Mouse (Mus musculus): ENCODE results near the gene Hsdl2.

DNA sequence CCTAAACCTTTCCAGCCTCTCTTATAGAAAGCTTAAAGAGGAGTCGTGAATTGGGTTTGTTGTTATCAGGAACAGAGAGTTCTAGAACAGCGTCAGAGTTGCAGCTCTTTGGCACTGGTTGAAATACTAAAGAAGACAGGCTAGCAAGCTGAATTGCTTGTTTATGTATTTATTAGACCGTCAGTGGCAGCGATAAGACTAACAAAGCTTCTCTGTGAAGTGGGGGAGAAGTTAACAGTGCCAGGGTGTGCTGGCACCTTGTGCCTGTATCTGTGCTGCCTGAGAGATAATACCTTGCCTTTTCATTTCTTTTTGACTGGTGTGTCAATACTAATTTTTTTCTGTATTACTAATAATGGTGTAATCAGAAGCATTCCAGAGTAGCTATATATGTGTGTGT lies 46.9 kb downstream of the Hsdl2 start:
- TF ChIP-seq POLR2A (IDR thresholded peaks at IDR 0.05; ENCODE audit: control insufficient read depth, extremely low read depth, insufficient read depth, low read length, poor library complexity): no peak
- TF ChIP-seq CTCF (IDR thresholded peaks at IDR 0.05; ENCODE audit: borderline replicate concordance, control insufficient read depth, extremely low read depth, insufficient read depth, low read length, poor library complexity): no peak

All from thymus, adult 2 months (tissue).